ENCODE assay signal across 8 mouse cellular contexts in genomic region chr1:171113873-171114299, GRCm38 (mm10). TPM values are rescaled to one million over a fixed set of nuclear protein-coding genes. Genes with fewer than 3 reads are reported as not detected.
A peak's percentile ranks its signal among the peaks of the same experiment; 100 is the strongest.
DNase-seq lines count a peak whose midpoint lies in the region; ATAC-seq and TF ChIP-seq lines count a peak whose summit lies in the region.

Gene Cfap126 (plus strand): TSS chr1:171113918.

- TF ChIP-seq CTCF in layer of hippocampus, adult 2 months (conservative IDR thresholded peaks at IDR 0.05): no peak
- TF ChIP-seq CTCF in lung, embryonic 14.5 days (IDR thresholded peaks at IDR 0.05; ENCODE audit: low read depth): no peak

- under 1% methylated on average over 24 of the region's 24 CpGs for WGBS in forebrain, embryonic 15.5 days
- 1% methylated on average over 24 of the region's 24 CpGs for WGBS in lung, embryonic 14.5 days
- under 1% methylated on average over 24 of the region's 24 CpGs for WGBS in neural tube, embryonic 15.5 days

- no peaks in the 10 kb centered on the region for H3K36me3 ChIP-seq in forebrain, embryonic 15.5 days
- H3K36me3 ChIP-seq in lung, embryonic 14.5 days (ENCODE audit: insufficient read depth): no peaks in the 10 kb centered on the region
- H3K36me3 ChIP-seq in neural tube, embryonic 15.5 days: no peaks in the 10 kb centered on the region

- H3K27me3 ChIP-seq in forebrain, embryonic 15.5 days: no peaks in the 10 kb centered on the region
- no peaks in the 10 kb centered on the region for H3K27me3 ChIP-seq in lung, embryonic 14.5 days (ENCODE audit: insufficient read depth, low read length)
- no peaks in the 10 kb centered on the region for H3K27me3 ChIP-seq in neural tube, embryonic 15.5 days (replicated peaks)

- peak; percentile 83 for DNase-seq in ES-CJ7 (ENCODE audit: low read depth, low spot score)
- DNase-seq in cerebellum, adult 11-12 months: peak; percentile 84
- DNase-seq in heart, postnatal 36 days: peak; percentile 82 to 87
- peak; percentile 22 to 52 for DNase-seq in layer of hippocampus, adult 2 months (ENCODE audit: low spot score in 2 of 2)
- peak; percentile 81 for DNase-seq in lung, embryonic 14.5 days
- DNase-seq in testis, postnatal 14 days (ENCODE audit: low spot score): peak; percentile 60

- peak within 1 kb of the TSS; percentile 53 for H3K9ac ChIP-seq in forebrain, embryonic 15.5 days (replicated peaks)
- H3K9ac ChIP-seq in lung, embryonic 14.5 days: peak within 1 kb of the TSS; percentile 64
- peak within 1 kb of the TSS; percentile 45 for H3K9ac ChIP-seq in neural tube, embryonic 15.5 days (replicated peaks)

- no peaks in the 10 kb centered on the region for H3K9me3 ChIP-seq in forebrain, embryonic 15.5 days
- H3K9me3 ChIP-seq in lung, embryonic 14.5 days (ENCODE audit: low read depth, low read length): no peaks in the 10 kb centered on the region
- H3K9me3 ChIP-seq in neural tube, embryonic 15.5 days (replicated peaks): no peaks in the 10 kb centered on the region

- ATAC-seq in forebrain, embryonic 15.5 days (replicated peaks): no peak
- ATAC-seq in lung, embryonic 14.5 days (ENCODE audit: insufficient read depth): peak; percentile 52
- no peak for ATAC-seq in neural tube, embryonic 15.5 days (ENCODE audit: low FRiP score)

- H3K4me2 ChIP-seq in forebrain, embryonic 15.5 days (replicated peaks): peak within 1 kb of the TSS; percentile 82
- peak within 1 kb of the TSS; percentile 69 for H3K4me2 ChIP-seq in lung, embryonic 14.5 days
- peak within 1 kb of the TSS; percentile 80 for H3K4me2 ChIP-seq in neural tube, embryonic 15.5 days

- peaks cover 28% of the 10 kb centered on the region for H3K4me1 ChIP-seq in forebrain, embryonic 15.5 days
- no peaks in the 10 kb centered on the region; the same call in 1 of the 2 replicates for H3K4me1 ChIP-seq in lung, embryonic 14.5 days (ENCODE audit: insufficient read depth)
- H3K4me1 ChIP-seq in neural tube, embryonic 15.5 days: peaks cover 31% of the 10 kb centered on the region

- 0 out of 2 replicates have a peak within 1 kb of the TSS, but pooled peaks have one; percentile 5 for H3K27ac ChIP-seq in forebrain, embryonic 15.5 days (replicated peaks)
- H3K27ac ChIP-seq in layer of hippocampus, adult 2 months: peak within 1 kb of the TSS; percentile 74
- H3K27ac ChIP-seq in lung, embryonic 14.5 days (ENCODE audit: low read depth): peak within 1 kb of the TSS; percentile 92
- H3K27ac ChIP-seq in neural tube, embryonic 15.5 days (replicated peaks): peak within 1 kb of the TSS; percentile 67

- H3K4me3 ChIP-seq in forebrain, embryonic 15.5 days: peak within 1 kb of the TSS; percentile 48
- H3K4me3 ChIP-seq in layer of hippocampus, adult 2 months: peak within 1 kb of the TSS; percentile 67
- peak within 1 kb of the TSS; percentile 42 for H3K4me3 ChIP-seq in lung, embryonic 14.5 days (ENCODE audit: low read depth, low read length)
- peak within 1 kb of the TSS; percentile 48 for H3K4me3 ChIP-seq in neural tube, embryonic 15.5 days (replicated peaks)

- intact Hi-C loops in heart, postnatal 36 days (cut with DNase I): loop anchor here (10.0 kb wide), 1 partner anchor 361 kb away; no protein-coding TSS in a partner anchor

RNA-seq across cellular contexts. Expression of gene Cfap126, which starts in this region (rescaled TPM):
- polyA plus RNA-seq in forebrain, embryonic 15.5 days (2015; fragmentation: Nextera tagmentation; extraction: Ambion mirVana): 4.0 and 10.3 TPM in 2 replicates
- total RNA-seq in heart, postnatal 36 days (2021): 1 to 10 TPM in 1 of 2 experiments, under 1 TPM in 1; 0.69 to 1.2 TPM
- 1 to 10 TPM in 1 of 2 experiments, under 1 TPM in 1; 0.76 to 2.4 TPM for total RNA-seq in layer of hippocampus, adult 2 months (2021)
- 2.0 and 2.2 TPM in 2 replicates for polyA plus RNA-seq in lung, embryonic 14.5 days (2014; fragmentation: Nextera tagmentation; extraction: Ambion mirVana)
- 4.4 and 6.3 TPM in 2 replicates for polyA plus RNA-seq in neural tube, embryonic 15.5 days (2015; fragmentation: Nextera tagmentation; extraction: Ambion mirVana)

Comparison
In these comparisons a context has a peak if more than half of its experiments do, and no peak if none do; other contexts are left out.
1. H3K27ac ChIP-seq: peak in every context shown above with its lines; median percentile 92 in lung, embryonic 14.5 days; 74 in layer of hippocampus, adult 2 months; 67 in neural tube, embryonic 15.5 days; 5 in forebrain, embryonic 15.5 days.